In the genomic region with DNA sequence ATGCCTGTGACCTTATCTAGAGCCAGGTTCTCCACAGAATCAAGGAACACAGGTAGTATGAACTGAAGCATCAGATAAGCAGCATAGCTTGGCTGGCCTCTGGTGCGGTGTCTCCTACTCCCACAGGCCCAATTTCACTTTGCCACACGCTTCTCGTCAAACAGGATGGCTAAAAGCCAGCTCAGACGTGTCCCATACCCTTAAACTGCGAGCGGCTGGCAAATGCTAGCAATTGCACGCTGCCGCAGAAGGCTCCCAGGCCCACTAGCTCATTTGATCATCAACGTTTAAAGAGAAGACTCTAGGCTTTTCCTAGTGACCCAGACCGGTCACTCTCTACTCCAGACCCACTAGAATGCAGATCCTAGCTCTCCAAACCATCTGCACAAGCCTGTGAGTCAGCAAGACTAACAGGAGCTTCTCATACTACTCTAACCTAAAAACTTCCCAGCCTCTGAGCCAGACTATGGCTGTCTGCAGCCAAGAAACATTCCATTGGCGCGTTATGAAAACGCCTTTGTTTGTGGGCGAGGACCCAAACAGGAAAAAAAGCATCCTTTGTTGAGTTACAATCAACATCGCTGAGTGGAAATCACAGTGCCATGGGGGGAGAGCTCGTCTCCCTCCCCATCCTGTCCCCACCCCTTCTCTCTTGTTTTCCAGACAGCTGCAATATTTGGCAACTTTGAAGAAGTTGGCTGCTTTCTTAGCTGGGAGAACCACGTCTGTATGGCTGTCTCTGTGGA, we compare ENCODE assay signal across 8 mouse cellular contexts. TPM values are rescaled to one million over a fixed set of nuclear protein-coding genes. Genes with fewer than 3 reads are reported as not detected.
A peak's percentile ranks its signal among the peaks of the same experiment; 100 is the strongest.
DNase-seq lines count a peak whose midpoint lies in the region; ATAC-seq and TF ChIP-seq lines count a peak whose summit lies in the region.

No protein-coding gene starts in this region.

- H3K9me3 ChIP-seq in liver, postnatal 0 days (ENCODE audit: low read length) = no peaks in the 10 kb centered on the region
- H3K9me3 ChIP-seq in forebrain, embryonic 13.5 days (replicated peaks) = no peaks in the 10 kb centered on the region
- no peaks in the 10 kb centered on the region for H3K9me3 ChIP-seq in heart, postnatal 0 days (replicated peaks; ENCODE audit: control insufficient read depth, low read length)

- 69% methylated on average over 17 of the region's 17 CpGs for WGBS in liver, postnatal 0 days (ENCODE audit: insufficient replicate concordance)
- 53% methylated on average over 17 of the region's 17 CpGs for WGBS in forebrain, embryonic 13.5 days
- WGBS in heart, postnatal 0 days = 67% methylated on average over 17 of the region's 17 CpGs

- no peak for DNase-seq in liver, postnatal 0 days
- no peak for DNase-seq in liver
- DNase-seq in heart, postnatal 0 days (ENCODE audit: low spot score) = peak; percentile 75
- peak; percentile 61 to 66 for DNase-seq in layer of hippocampus, postnatal 10 days (ENCODE audit: low spot score in 2 of 2)
- peak; percentile 37 for DNase-seq in right cerebral cortex, postnatal 25 days
- DNase-seq in thymus, adult 18-20 months = no peak

- H3K27ac ChIP-seq in liver, postnatal 0 days (ENCODE audit: low read depth) = peak overlapping the region; percentile 99
- H3K27ac ChIP-seq in forebrain, embryonic 13.5 days = peak overlapping the region; percentile 55
- H3K27ac ChIP-seq in heart, postnatal 0 days (ENCODE audit: low read depth) = peak overlapping the region; percentile 93

- no peak for TF ChIP-seq CTCF in liver, postnatal 0 days (IDR thresholded peaks at IDR 0.05; ENCODE audit: low read depth)
- no peak for TF ChIP-seq CTCF in heart, postnatal 0 days (IDR thresholded peaks at IDR 0.05; ENCODE audit: low read depth)

- 0 out of 2 replicates have a peak, but pooled peaks cover 7% of the 10 kb centered on the region for H3K4me1 ChIP-seq in liver, postnatal 0 days (ENCODE audit: insufficient read depth)
- H3K4me1 ChIP-seq in forebrain, embryonic 13.5 days = peaks cover 29% of the 10 kb centered on the region
- peaks cover 35% of the 10 kb centered on the region for H3K4me1 ChIP-seq in heart, postnatal 0 days (ENCODE audit: control insufficient read depth, insufficient read depth)

- no peak overlapping the region for H3K4me2 ChIP-seq in liver, postnatal 0 days (ENCODE audit: low read depth, low read length)
- no peak overlapping the region for H3K4me2 ChIP-seq in forebrain, embryonic 13.5 days
- H3K4me2 ChIP-seq in heart, postnatal 0 days (ENCODE audit: low read depth, low read length) = no peak overlapping the region

- peaks cover 9% of the 10 kb centered on the region; the same call in 1 of the 2 replicates for H3K36me3 ChIP-seq in liver, postnatal 0 days (replicated peaks; ENCODE audit: insufficient read depth, low read length)
- H3K36me3 ChIP-seq in forebrain, embryonic 13.5 days (ENCODE audit: poor library complexity, severe bottlenecking) = no peaks in the 10 kb centered on the region
- peaks cover 10% of the 10 kb centered on the region; the same call in 1 of the 2 replicates for H3K36me3 ChIP-seq in heart, postnatal 0 days (replicated peaks; ENCODE audit: control insufficient read depth, insufficient read depth, low read length)

- TF ChIP-seq EP300 in liver, postnatal 0 days (IDR thresholded peaks at IDR 0.05; ENCODE audit: low read depth) = peak; percentile 37; the same call in 1 of the 2 replicates
- no peak for TF ChIP-seq EP300 in heart, postnatal 0 days (IDR thresholded peaks at IDR 0.05; ENCODE audit: low read depth)

- ATAC-seq in liver, postnatal 0 days = no peak
- no peak for ATAC-seq in forebrain, embryonic 13.5 days
- ATAC-seq in heart, postnatal 0 days (ENCODE audit: insufficient read depth, low read depth) = peak; percentile 18
- ATAC-seq in activated CD4-positive, CD25-positive, alpha-beta regulatory T cell, adult 4 months = no peak

- H3K4me3 ChIP-seq in liver, postnatal 0 days (ENCODE audit: low read depth, low read length) = no peak overlapping the region
- H3K4me3 ChIP-seq in forebrain, embryonic 13.5 days = no peak overlapping the region
- no peak overlapping the region for H3K4me3 ChIP-seq in heart, postnatal 0 days (ENCODE audit: low read depth, low read length)

- no peaks in the 10 kb centered on the region for H3K27me3 ChIP-seq in liver, postnatal 0 days (ENCODE audit: insufficient read depth, low read length)
- H3K27me3 ChIP-seq in forebrain, embryonic 13.5 days = no peaks in the 10 kb centered on the region
- H3K27me3 ChIP-seq in heart, postnatal 0 days (ENCODE audit: control insufficient read depth, insufficient read depth, low read length) = no peaks in the 10 kb centered on the region

- H3K9ac ChIP-seq in liver, postnatal 0 days (replicated peaks) = no peak overlapping the region
- H3K9ac ChIP-seq in forebrain, embryonic 13.5 days = no peak overlapping the region
- no peak overlapping the region for H3K9ac ChIP-seq in heart, postnatal 0 days (replicated peaks; ENCODE audit: low read depth, low read length)

RNA-seq across cellular contexts. Expression of a gene that starts 3.5 kb away (rescaled TPM):
- 42.0 and 44.9 TPM in 2 replicates for polyA plus RNA-seq in liver, postnatal 0 days (2015; fragmentation: Nextera tagmentation; extraction: Ambion mirVana)
- 1.6 and 1.7 TPM in 2 replicates for polyA plus RNA-seq in forebrain, embryonic 13.5 days (2015; fragmentation: Nextera tagmentation; extraction: Ambion mirVana)
- 14.8 and 16.8 TPM in 2 replicates for total RNA-seq in heart, postnatal 0 days (2014; rRNA removed; ENCODE audit: low replicate concordance)
- 10.1 and 10.6 TPM in 2 replicates for polyA plus RNA-seq in heart, postnatal 0 days (2015; fragmentation: Nextera tagmentation; extraction: Ambion mirVana)
- 10 to 100 TPM; 18.8 to 19.5 TPM for total RNA-seq in layer of hippocampus, postnatal 10 days (2021)
- 1 to 10 TPM; 3.6 to 6.5 TPM for polyA plus RNA-seq in activated CD4-positive, CD25-positive, alpha-beta regulatory T cell, adult 4 months (2017; shearing (Covaris generic))

RNA-seq across cellular contexts. Expression of a gene that starts 17.3 kb away (rescaled TPM):
- polyA plus RNA-seq in liver, postnatal 0 days (2015; fragmentation: Nextera tagmentation; extraction: Ambion mirVana) = 0.20 and 0.25 TPM in 2 replicates
- polyA plus RNA-seq in forebrain, embryonic 13.5 days (2015; fragmentation: Nextera tagmentation; extraction: Ambion mirVana) = not detected in 2 replicates
- not detected in 2 replicates for total RNA-seq in heart, postnatal 0 days (2014; rRNA removed; ENCODE audit: low replicate concordance)
- not detected in 2 replicates for polyA plus RNA-seq in heart, postnatal 0 days (2015; fragmentation: Nextera tagmentation; extraction: Ambion mirVana)
- total RNA-seq in layer of hippocampus, postnatal 10 days (2021) = not detected
- not detected for polyA plus RNA-seq in activated CD4-positive, CD25-positive, alpha-beta regulatory T cell, adult 4 months (2017; shearing (Covaris generic))

RNA-seq across cellular contexts. Expression of a gene that starts 22.4 kb away (rescaled TPM):
- polyA plus RNA-seq in liver, postnatal 0 days (2015; fragmentation: Nextera tagmentation; extraction: Ambion mirVana) = 642 and 691 TPM in 2 replicates
- 318 and 358 TPM in 2 replicates for polyA plus RNA-seq in forebrain, embryonic 13.5 days (2015; fragmentation: Nextera tagmentation; extraction: Ambion mirVana)
- total RNA-seq in heart, postnatal 0 days (2014; rRNA removed; ENCODE audit: low replicate concordance) = 397 and 531 TPM in 2 replicates
- 1,167 and 1,291 TPM in 2 replicates for polyA plus RNA-seq in heart, postnatal 0 days (2015; fragmentation: Nextera tagmentation; extraction: Ambion mirVana)
- 100 to 1,000 TPM; 201 to 212 TPM for total RNA-seq in layer of hippocampus, postnatal 10 days (2021)
- polyA plus RNA-seq in activated CD4-positive, CD25-positive, alpha-beta regulatory T cell, adult 4 months (2017; shearing (Covaris generic)) = 100 to 1,000 TPM; 486 to 595 TPM

RNA-seq across cellular contexts. Expression of a gene that starts 30.4 kb away (rescaled TPM):
- 384 and 387 TPM in 2 replicates for polyA plus RNA-seq in liver, postnatal 0 days (2015; fragmentation: Nextera tagmentation; extraction: Ambion mirVana)
- polyA plus RNA-seq in forebrain, embryonic 13.5 days (2015; fragmentation: Nextera tagmentation; extraction: Ambion mirVana) = 0.57 TPM in 1 of 2 replicates, not detected in the other
- 1.2 TPM in 1 of 2 replicates, not detected in the other for total RNA-seq in heart, postnatal 0 days (2014; rRNA removed; ENCODE audit: low replicate concordance)
- not detected in 2 replicates for polyA plus RNA-seq in heart, postnatal 0 days (2015; fragmentation: Nextera tagmentation; extraction: Ambion mirVana)
- under 1 TPM in 1 of 2 experiments, not detected in 1; 0.40 TPM for total RNA-seq in layer of hippocampus, postnatal 10 days (2021)
- not detected for polyA plus RNA-seq in activated CD4-positive, CD25-positive, alpha-beta regulatory T cell, adult 4 months (2017; shearing (Covaris generic))

RNA-seq across cellular contexts. Expression of a gene that starts 37.8 kb away (rescaled TPM):
- 145 and 151 TPM in 2 replicates for polyA plus RNA-seq in liver, postnatal 0 days (2015; fragmentation: Nextera tagmentation; extraction: Ambion mirVana)
- polyA plus RNA-seq in forebrain, embryonic 13.5 days (2015; fragmentation: Nextera tagmentation; extraction: Ambion mirVana) = 303 and 321 TPM in 2 replicates
- 342 and 440 TPM in 2 replicates for total RNA-seq in heart, postnatal 0 days (2014; rRNA removed; ENCODE audit: low replicate concordance)
- polyA plus RNA-seq in heart, postnatal 0 days (2015; fragmentation: Nextera tagmentation; extraction: Ambion mirVana) = 431 and 450 TPM in 2 replicates
- 100 to 1,000 TPM; 158 to 179 TPM for total RNA-seq in layer of hippocampus, postnatal 10 days (2021)
- 100 to 1,000 TPM; 132 to 140 TPM for polyA plus RNA-seq in activated CD4-positive, CD25-positive, alpha-beta regulatory T cell, adult 4 months (2017; shearing (Covaris generic))

Comparison
In these comparisons a context has a peak if more than half of its experiments do, and no peak if none do; other contexts are left out.
1. DNase-seq: peak in heart, postnatal 0 days (single experiment), layer of hippocampus, postnatal 10 days (2 of 2) and right cerebral cortex, postnatal 25 days (single experiment); none in liver, postnatal 0 days (single experiment), liver (single experiment) and thymus, adult 18-20 months (0 of 2).
2. Peak in every context shown above with its lines, with median percentiles within 50 percentile points of each other: H3K27ac ChIP-seq.